Mouse (Mus musculus): ENCODE results near the gene Gm28047.

The Gm28047 gene

GRCm38 (mm10) chr15:102563061-102563460 lies 61.8 kb downstream of the Gm28047 start:
- in situ Hi-C loops (cut with MboI; ENCODE audit: low pct_unique_long_range_greater_than_20kb in 1 of 2, low sequenced_read_pairs in 2 of 2, unreplicated experiment in 1 of 2) = no loop called here

DNA sequence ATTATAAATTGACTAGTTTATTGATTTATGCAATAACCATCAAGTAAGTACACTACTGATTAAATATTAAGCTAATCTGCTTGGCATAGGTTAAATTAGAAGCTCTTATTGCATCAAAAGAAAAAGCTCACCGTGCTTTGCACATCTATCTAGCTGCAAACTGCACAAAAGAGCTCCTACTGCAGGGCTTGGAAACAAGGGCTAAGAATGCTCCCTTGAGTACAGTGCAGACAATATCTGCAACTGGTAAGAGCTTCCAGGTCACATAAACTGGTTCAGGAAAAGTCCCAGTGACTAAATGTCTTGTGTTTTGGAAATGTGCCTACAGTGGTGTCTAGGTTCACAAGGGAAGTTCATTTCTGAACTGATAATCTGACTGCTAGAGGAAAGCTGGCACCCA lies 62.4 kb downstream of the Gm28047 start:
- in situ Hi-C loops (cut with MboI; ENCODE audit: low pct_unique_long_range_greater_than_20kb in 1 of 2, low sequenced_read_pairs in 2 of 2, unreplicated experiment in 1 of 2) = no loop called here

GRCm38 (mm10) chr15:102557580-102557979 lies 67.3 kb downstream of the Gm28047 start:
- in situ Hi-C loops (cut with MboI; ENCODE audit: low pct_unique_long_range_greater_than_20kb in 1 of 2, low sequenced_read_pairs in 2 of 2, unreplicated experiment in 1 of 2) = no loop called here

DNA sequence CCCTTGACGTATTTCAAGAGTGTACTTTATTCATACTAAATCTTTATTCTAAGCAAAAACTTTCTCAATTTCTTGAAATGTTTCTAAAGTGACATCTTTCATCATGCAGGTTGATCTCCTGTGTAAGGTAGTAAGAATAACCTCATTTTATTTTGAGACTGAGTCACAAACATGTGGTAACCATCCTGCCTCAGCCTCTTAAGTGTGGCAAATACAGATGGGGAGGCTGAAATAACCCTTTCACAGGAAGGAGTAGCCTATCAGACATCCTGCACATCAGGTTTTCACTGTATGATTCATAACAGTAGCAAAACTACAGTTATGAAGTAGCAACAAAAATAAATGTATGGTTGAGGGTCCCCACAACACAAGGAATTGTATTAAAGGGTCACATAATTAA lies 69.3 kb downstream of the Gm28047 start:
- in situ Hi-C loops (cut with MboI; ENCODE audit: low pct_unique_long_range_greater_than_20kb in 1 of 2, low sequenced_read_pairs in 2 of 2, unreplicated experiment in 1 of 2) = no loop called here

- in situ Hi-C loops (cut with MboI; ENCODE audit: low pct_unique_long_range_greater_than_20kb in 1 of 2, low sequenced_read_pairs in 2 of 2, unreplicated experiment in 1 of 2) = no loop called here
Observed at GRCm38 (mm10) chr15:102552599-102552998, 72.3 kb downstream of the Gm28047 start.

- in situ Hi-C loops (cut with MboI; ENCODE audit: low pct_unique_long_range_greater_than_20kb in 1 of 2, low sequenced_read_pairs in 2 of 2, unreplicated experiment in 1 of 2) = no loop called here
Observed at GRCm38 (mm10) chr15:102547478-102547877, 77.4 kb downstream of the Gm28047 start.

DNA sequence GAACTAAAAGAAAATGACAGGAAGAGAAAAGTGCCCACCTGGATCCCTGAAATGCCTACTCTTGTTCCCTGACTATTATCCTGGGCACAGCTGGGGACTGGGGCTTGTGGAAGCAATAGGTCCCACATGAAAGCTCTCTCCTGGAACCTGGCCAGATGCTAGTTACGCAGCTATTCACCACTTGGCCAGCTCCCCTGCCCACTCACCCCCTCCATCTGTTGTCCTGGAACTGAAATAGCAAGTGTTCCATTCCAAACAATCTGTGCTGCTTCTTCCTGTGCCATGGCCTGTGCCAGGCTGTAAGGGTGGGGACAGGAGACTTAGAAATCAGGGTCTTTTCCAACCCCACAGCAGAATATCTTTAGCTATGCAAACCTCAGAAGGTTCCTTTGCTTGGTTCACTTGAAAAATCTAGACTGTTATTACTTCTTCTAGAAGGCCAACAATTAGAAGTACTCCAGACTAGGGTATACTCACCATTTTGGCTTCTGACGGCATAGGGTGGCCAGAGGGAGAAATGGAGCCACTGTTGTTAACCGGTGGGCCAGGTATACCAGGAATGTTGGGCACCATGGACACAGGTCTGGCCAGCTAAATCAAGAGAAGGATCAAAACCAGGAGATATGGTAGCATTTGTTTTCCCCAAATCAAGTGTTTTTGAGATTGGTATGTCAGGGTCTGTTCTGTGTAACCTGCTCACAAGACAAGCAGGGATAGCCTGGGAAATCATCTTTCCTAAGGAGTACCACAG lies 78.0 kb downstream of the Gm28047 start:
- in situ Hi-C loops (cut with MboI; ENCODE audit: low pct_unique_long_range_greater_than_20kb in 1 of 2, low sequenced_read_pairs in 2 of 2, unreplicated experiment in 1 of 2) = no loop called here

- in situ Hi-C loops (cut with MboI; ENCODE audit: low pct_unique_long_range_greater_than_20kb in 1 of 2, low sequenced_read_pairs in 2 of 2, unreplicated experiment in 1 of 2) = no loop called here
Observed at GRCm38 (mm10) chr15:102546246-102546645, 78.6 kb downstream of the Gm28047 start.

DNA sequence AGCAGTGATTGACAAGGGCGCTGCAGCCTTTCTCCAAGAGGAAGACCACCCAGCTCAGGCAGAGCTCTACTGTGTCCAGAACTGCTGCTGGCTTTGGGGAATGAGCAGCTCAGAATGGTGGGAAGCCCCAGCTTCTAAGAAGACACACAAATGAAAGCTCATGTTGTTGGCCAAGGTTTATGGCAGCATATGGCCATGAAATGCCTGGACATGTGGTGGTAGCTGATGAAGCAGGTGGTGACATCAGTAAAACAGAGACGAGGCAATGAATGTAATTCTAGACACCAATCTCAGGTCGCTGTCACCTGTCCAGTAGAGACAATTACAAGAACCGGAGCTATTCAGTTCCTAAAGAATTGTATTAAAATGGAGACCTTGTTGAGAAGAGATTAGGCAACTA lies 80.1 kb downstream of the Gm28047 start:
- in situ Hi-C loops (cut with MboI; ENCODE audit: low pct_unique_long_range_greater_than_20kb in 1 of 2, low sequenced_read_pairs in 2 of 2, unreplicated experiment in 1 of 2) = no loop called here

GRCm38 (mm10) chr15:102533926-102534325 lies 90.9 kb downstream of the Gm28047 start:
- in situ Hi-C loops (cut with MboI; ENCODE audit: low pct_unique_long_range_greater_than_20kb in 1 of 2, low sequenced_read_pairs in 2 of 2, unreplicated experiment in 1 of 2) = no loop called here

DNA sequence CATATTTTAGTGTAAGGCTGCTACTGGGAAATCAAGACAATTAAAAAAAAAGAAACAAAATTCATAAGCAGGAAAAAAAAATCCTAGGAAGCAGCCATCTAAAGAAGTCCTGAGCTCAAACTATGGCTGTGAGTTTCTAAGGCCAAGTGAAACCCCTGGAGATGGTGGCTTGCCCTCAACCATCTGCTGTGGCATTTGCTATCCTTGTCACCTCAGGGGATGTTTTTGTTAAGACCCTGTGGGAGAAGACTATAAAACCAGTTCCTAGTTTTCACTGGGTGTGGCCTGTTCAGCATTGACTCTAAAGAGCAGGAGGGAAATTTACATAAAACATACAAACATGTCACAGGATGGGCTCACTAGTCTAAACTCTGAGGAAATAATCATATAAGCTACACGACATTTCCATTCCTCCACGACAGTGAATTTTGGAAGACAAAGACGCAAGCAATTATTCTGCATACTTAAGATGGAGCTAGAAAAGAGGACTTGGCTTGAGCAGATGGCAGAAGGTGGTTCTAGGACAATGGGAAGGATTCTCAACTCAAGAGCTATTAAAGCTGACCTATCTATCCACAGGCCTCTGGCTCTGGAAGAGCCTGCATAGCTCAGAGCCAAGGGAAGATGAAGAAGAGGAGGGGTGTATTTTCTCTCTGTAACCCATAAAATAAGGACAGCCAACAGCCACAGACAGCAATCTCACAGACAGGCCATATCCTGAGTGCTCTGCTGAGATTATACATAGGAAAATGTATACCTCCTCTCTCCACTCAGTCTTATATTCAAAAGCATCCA lies 92.6 kb downstream of the Gm28047 start:
- in situ Hi-C loops (cut with MboI; ENCODE audit: low pct_unique_long_range_greater_than_20kb in 1 of 2, low sequenced_read_pairs in 2 of 2, unreplicated experiment in 1 of 2) = no loop called here

- in situ Hi-C loops (cut with MboI; ENCODE audit: low pct_unique_long_range_greater_than_20kb in 1 of 2, low sequenced_read_pairs in 2 of 2, unreplicated experiment in 1 of 2) = no loop called here
Observed at GRCm38 (mm10) chr15:102531586-102531985, 93.3 kb downstream of the Gm28047 start.

DNA sequence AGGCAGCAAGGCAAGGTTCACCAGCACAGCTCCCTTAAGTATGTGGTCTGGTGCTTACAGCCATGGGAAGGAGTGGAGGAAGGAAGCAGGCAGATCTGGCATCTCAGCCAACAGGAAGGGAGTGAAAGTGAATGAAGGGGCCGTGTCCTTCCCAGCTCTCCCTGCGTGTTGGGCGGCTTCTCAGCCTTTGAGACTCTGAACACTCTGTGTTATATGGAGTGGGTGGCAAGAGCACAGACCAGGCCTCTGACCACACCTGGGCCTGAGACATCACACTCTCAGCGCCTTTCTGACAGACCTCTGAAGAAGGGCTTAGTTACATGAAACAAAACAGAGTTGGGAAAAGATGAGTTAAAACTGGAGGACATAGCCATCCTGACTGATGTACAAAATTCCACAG lies 94.3 kb downstream of the Gm28047 start:
- in situ Hi-C loops (cut with MboI; ENCODE audit: low pct_unique_long_range_greater_than_20kb in 1 of 2, low sequenced_read_pairs in 2 of 2, unreplicated experiment in 1 of 2) = no loop called here

DNA sequence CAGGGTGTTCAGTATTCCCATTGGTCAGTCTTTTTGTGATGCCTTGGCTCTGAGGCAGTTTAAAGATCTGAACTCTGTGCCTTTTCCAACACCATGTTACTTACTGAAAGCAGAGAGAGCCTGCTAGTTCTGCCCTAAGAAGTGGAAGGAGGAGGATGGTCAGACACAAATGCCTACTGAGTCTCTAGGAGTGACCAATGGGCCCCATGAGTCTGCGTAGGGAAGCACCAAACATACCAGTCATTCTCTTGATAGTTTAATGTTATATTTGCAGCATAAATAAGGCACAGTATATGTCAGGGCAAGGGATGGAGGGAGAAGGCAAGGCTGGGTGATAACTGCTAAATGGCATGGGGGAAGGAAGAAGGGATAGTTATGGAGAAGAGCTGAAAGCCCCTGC lies 96.5 kb downstream of the Gm28047 start:
- in situ Hi-C loops (cut with MboI; ENCODE audit: low pct_unique_long_range_greater_than_20kb in 1 of 2, low sequenced_read_pairs in 2 of 2, unreplicated experiment in 1 of 2) = no loop called here

DNA sequence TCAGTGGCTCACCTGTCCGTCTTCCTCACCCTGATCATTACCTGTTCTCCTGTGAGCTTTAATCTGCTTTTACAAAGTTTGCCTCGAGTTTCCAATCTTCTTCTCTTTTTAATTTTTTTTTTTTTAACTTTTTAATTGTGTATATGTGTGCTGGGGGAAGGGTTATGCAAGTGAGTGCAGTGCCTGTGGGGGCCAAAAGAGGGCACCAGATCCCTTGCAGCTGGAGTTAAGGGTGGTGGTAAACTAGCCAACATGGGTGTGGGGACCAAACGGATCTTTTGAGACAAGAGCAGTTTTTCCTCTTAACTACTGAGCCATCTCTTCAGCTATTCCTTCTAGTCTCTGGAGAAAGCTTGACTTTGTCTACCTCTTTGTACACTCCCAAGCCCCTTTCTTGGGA lies 96.9 kb downstream of the Gm28047 start:
- in situ Hi-C loops (cut with MboI; ENCODE audit: low pct_unique_long_range_greater_than_20kb in 1 of 2, low sequenced_read_pairs in 2 of 2, unreplicated experiment in 1 of 2) = no loop called here

DNA sequence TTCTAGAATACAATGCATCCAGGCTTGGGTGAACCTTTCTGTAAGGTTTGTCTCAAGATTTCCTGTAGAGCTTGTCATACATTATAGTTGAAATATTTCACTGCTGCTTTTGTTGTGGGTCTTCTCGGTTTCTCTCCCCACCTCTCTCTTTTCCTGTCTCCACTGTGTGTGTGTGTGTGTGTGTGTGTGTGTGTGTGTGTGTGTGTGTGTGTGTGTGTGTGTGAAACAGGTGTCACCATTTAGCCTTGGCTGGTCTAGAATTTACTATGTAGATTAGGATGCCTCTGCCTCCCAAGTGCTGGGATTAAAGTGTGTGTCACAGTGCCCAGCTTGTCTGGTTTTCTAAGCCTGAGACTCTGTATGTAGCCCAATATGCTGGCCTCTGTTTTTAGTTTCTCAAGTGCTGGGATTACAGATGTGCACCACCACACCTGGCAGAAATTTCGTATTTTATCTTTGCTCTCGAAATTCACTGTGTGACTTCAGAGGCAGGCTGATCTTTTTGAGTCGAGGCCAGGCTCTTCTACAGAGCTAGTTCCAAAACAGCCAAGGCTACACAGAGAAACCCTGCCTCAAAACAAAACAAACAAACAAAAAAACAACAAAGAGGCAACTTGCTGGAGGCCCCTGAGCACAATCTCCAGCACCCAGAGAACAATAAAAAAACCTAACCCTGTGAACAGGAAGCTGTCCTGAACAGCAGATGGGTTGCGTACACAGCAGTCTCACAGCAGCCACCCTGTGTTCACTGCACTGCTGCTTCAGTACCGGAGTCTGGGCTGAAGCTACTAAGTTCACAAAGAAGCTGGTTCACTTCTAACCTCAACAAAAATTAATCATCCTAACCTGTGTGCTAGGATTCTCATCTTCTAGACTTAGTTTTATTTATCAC lies 98.5 kb downstream of the Gm28047 start:
- in situ Hi-C loops (cut with MboI; ENCODE audit: low pct_unique_long_range_greater_than_20kb in 1 of 2, low sequenced_read_pairs in 2 of 2, unreplicated experiment in 1 of 2) = no loop called here

GRCm38 (mm10) chr15:102524892-102525485 lies 99.9 kb downstream of the Gm28047 start, which contains the start of gene Npff:
Gene Npff (minus strand): TSS chr15:102524942.
- in situ Hi-C loops (cut with MboI; ENCODE audit: low pct_unique_long_range_greater_than_20kb in 1 of 2, low sequenced_read_pairs in 2 of 2, unreplicated experiment in 1 of 2) = no loop called here

DNA sequence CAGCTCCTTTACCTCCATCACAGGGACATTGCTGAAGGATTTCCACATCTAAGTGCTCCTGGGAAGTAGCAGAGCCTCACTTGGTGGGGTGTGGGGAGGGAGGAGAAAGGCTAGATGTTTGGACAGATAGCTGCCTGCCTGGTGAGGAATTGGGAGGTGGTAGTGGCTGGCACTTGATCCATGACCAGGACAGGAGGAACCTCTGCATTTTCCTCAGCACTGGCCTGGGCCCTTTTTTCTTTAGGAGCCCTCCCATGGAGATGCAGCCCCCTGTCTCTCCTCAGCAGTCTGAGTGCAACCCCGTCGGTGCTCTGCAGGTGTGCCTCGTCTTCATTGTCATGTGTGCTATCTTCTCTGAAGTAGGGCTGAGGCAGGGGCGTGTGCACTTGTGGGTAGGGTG lies 103.4 kb downstream of the Gm28047 start:
- in situ Hi-C loops (cut with MboI; ENCODE audit: low pct_unique_long_range_greater_than_20kb in 1 of 2, low sequenced_read_pairs in 2 of 2, unreplicated experiment in 1 of 2) = no loop called here

- in situ Hi-C loops (cut with MboI; ENCODE audit: low pct_unique_long_range_greater_than_20kb in 1 of 2, low sequenced_read_pairs in 2 of 2, unreplicated experiment in 1 of 2) = no loop called here
Observed at GRCm38 (mm10) chr15:102520416-102520815, 104.5 kb downstream of the Gm28047 start.
